Mouse (Mus musculus) megakaryocyte progenitor cell, adult 5-6 weeks (primary cell): ENCODE results near the gene 5730507C01Rik. TPM values are rescaled to one million over a fixed set of nuclear protein-coding genes. Genes with fewer than 3 reads are reported as not detected.
"Not testable (repeated sequence)": the region's sequence is repeated elsewhere in the genome, so short reads cannot be mapped to it uniquely, and the experiment has no call there.

Experiments
- ATAC-seq: replicated peaks from 2 replicates; pipeline ENCODE4 v1.8.0; 2016; ENCODE audit warnings: mild to moderate bottlenecking, moderate TSS enrichment, inconsistent platforms; ENCODE audit not compliant: poor library complexity
- total RNA-seq, 2 experiments: library from RNA; stranded (forward) in 1 of 2; stranded (reverse) in 1 of 2; fragments of 157-497, 149-512 nt in 1 of 2; fragments of 200-1000 nt in 1 of 2; gene quantifications; 2 replicates each; pipeline versions ENCODE4 v1.2.3 to v1.2.4; 2015 to 2017

Gene 5730507C01Rik
- total RNA-seq (2015): 0.10 TPM in 1 of 2 replicates, not detected in the other
- total RNA-seq (2017): not detected in 2 replicates

DNA sequence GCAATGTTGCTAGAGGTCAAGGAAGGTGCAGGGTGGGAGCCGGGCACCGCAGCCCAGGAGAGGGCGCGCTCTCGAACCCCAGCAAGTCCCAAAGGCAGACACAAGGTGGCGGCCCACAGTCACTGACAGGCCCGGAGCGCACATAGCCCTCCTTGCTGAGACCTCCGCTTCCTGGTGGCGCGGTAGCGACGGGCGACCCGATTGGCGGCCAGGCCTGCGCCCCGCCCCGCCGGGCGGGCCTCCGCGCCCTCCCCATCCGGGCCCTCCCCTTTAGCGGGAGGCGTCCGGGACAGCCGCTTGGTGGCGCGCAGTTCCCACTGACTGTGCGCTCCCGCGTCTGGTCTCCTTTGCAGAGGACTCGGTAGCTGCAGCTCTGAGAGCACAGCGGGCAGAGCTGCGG lies at the start of gene 5730507C01Rik:
Gene 5730507C01Rik, plus strand, starts transcription at position 340 of the 400 bp plus-strand sequence.
- ATAC-seq: no peak

DNA sequence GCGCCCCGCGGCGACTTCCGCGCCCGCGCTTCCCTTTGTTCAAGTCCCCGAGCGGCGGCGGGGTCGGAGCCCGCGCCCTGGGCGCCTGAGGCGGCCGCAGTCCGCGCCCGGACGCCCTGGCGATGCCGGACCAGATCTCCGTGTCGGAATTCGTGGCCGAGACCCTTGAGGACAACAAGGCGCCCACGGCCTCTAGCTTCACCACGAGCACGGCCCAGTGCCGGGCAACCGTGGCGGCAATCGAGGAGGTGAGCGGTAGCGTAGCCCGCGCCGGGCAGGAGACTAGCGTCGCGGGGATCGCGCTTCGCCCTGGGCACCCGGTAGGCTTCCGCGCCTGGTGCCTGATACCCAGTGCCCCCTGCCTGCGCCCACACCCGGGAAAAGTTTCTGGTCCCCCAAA lies 306 bp downstream of the 5730507C01Rik start:
- not testable (repeated sequence) for ATAC-seq

DNA sequence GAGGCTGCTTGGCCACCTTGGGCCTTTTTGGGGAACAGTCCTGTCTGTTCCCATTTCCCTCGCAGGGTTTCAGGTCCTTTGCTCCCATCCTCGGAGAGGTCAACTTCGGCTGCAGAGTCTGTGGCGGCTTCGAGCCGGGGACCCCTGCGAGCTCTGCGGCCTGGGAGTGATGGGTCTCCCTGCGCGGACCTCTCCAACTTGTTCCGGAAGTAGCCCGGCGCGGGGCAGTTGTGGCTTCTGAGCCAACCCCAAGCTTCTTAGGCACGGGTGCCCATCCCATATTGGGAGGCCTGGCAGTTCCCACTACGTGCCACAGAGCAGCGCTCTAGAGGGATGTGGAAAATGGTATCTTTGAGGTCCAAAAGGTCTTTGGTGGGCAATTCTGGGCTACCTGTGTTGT lies 767 bp downstream of the 5730507C01Rik start:
- not testable (repeated sequence) for ATAC-seq
